Mouse (Mus musculus) olfactory bulb, adult 2 months (tissue): ENCODE measurements at regions not wholly inside any gene's neighbourhood (a gene's known extent, or its start where the extent isn't known, plus 50 kb on each side); places are given as distances from the start of the nearest gene placed in this dataset.

Experiments used
- H3K27ac ChIP-seq: fragments of 200-500 bp; 2 replicates; pipeline ENCODE4 v1.5.1; 2012; ENCODE audit warnings: low read depth, low read length; ENCODE audit not compliant: insufficient read depth
- H3K4me1 ChIP-seq: fragments of 200-500 bp; 2 replicates; pipeline ENCODE4 v1.6.1; 2012; ENCODE audit warnings: low read length; ENCODE audit not compliant: control insufficient read depth, insufficient read depth
- H3K4me3 ChIP-seq: fragments of 200-500 bp; 2 replicates; pipeline ENCODE4 v1.5.1; 2012; ENCODE audit warnings: mild to moderate bottlenecking, low read depth, low read length, moderate library complexity; ENCODE audit not compliant: insufficient read depth
- CTCF ChIP-seq: fragments of 200-500 bp; IDR thresholded peaks from 2 replicates; pipeline ENCODE4 v1.5.1; 2012; ENCODE audit warnings: low read depth, mild to moderate bottlenecking, low read length, moderate library complexity; ENCODE audit not compliant: insufficient read depth
- POLR2A ChIP-seq: fragments of 200-500 bp; IDR thresholded peaks from 2 replicates; pipeline ENCODE4 v1.6.1; 2012; ENCODE audit warnings: mild to moderate bottlenecking, low read depth, low read length, moderate library complexity; ENCODE audit not compliant: insufficient read depth
- WGBS: fragments of 180-500 bp; shearing (Covaris S2); methylation state at CpG from one replicate; pipeline ENCODE4 v1.1.7; 2018; 5-methylcytosine and 5-hydroxymethylcytosine counted together

DNA sequence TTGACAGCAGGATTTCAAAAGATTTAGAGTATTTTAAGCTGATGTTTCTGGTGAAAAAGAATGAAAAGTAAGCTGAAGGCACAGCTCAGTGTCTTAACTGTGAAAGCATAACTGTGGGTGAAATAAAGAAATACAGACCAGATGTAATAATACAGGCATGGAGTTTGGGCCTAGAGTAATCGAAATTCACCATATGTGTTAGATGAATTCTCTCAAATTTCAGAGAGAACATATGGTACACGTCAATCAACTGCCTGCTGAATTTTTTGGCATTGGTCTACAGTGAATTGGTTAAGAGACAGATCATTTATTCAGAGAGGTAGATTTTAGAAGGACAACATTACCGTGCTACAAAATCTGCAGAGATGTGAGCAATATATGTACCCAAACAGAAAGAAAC, 357.3 kb upstream of the Alcam start:
- Histone ChIP-seq H3K4me1 (no peaks in the 10 kb centered on the region), H3K27ac (no peak overlapping the region), H3K4me3 (no peak overlapping the region)
- TF ChIP-seq POLR2A = no peak
- TF ChIP-seq CTCF = no peak
- 83% methylated on average over 3 of the region's 3 CpGs for WGBS

DNA sequence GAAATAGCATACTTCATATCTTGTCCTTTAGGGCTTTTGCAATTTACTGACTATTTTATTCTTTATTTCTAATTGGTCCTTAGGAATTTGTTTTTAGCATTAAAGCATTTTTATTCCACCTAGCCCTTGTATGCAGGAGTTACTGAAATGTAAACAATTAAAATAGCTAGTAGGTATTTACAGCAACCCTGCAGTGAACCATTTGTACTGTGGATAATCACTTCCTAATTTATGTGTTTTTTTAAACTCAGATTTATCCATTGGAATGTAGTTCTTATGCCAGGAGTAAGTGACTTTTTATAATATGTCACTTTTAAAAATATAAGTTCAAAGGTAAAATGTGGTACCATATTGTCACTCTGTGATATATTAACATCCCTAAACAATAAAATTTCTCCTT, 350.5 kb upstream of the Alcam start:
- H3K4me3 ChIP-seq = no peak overlapping the region
- no peak overlapping the region for H3K27ac ChIP-seq
- no peak for TF ChIP-seq POLR2A
- TF ChIP-seq CTCF = no peak
- H3K4me1 ChIP-seq = no peaks in the 10 kb centered on the region

DNA sequence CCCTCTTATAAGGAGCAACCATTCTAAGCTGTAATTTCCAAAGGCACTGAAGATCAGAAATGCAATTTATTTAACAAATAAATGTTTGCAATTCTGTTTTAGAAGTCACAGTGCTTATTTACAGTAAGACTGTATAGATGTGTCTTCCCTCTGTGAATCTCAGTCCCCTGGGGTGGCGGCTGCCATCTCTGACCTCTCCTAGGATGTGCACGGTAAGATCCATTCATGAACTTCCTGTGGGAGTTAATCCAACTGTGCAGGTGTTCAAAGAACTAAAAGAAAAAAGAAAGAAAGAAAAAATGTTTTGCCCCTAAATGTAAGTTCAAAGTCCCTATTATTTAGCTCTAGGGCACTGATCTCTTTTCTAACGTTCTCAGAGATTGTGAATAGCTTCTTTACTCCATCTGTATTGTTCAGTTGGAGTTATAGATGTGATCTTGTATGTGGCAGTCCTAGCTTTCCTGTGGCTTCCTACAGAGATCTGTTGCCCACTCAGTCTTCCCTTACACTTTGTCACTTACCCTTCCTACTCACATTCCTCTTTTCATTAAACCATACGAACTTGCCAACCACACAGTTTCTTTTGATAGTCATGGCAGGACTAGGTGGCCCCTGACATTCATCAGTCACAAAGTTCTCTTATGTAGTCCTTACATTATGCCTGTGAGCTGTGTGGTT, 346.0 kb upstream of the Alcam start:
- 55% methylated on average over 4 of the region's 4 CpGs for WGBS
- TF ChIP-seq CTCF (no peak), POLR2A (no peak)
- Histone ChIP-seq H3K4me3 (no peak overlapping the region), H3K4me1 (no peaks in the 10 kb centered on the region), H3K27ac (no peak overlapping the region)

DNA sequence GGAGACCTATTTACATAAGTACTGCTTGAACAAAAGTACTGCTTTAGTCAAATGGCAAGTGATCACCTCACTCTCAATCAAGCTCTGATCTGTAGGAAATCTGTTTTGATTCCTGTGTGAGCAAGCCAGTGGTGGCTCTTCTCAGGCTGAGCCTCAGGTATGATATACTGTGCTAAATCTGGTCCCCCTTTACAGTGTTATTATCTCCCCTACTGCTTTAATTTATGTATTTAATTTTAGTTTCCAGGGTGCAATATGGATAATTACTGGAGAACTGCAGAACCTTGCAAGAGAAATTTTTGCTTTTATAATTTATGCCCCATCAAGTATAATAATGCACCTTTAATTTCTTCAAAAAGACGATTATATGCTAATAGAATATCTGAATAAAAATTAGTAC, 341.3 kb upstream of the Alcam start:
- 66% methylated on average over 1 of the region's 1 CpGs for WGBS
- Histone ChIP-seq H3K4me3 (no peak overlapping the region), H3K4me1 (no peaks in the 10 kb centered on the region), H3K27ac (no peak overlapping the region)
- TF ChIP-seq CTCF (no peak), POLR2A (no peak)

DNA sequence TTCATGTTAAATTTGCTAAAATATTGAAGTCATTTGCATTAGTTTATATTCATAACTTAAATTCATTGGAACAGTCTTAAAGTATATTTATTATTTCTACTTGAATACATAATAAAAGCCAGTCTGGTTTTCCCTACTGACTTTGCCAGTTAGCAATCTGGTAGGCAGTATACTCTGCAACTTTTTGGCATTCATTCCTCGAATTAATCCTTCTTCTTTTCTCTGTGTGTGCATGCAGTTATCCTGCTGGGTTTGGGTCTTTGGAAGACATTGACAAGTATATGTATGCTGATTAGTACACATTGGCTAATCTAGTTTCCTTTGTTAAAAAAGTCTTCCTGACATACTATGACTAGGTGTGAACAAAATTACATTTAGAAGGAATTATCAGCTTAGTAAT, 336.1 kb upstream of the Alcam start:
- Histone ChIP-seq H3K4me1 (no peaks in the 10 kb centered on the region), H3K4me3 (no peak overlapping the region), H3K27ac (no peak overlapping the region)
- WGBS = 37% methylated on average over 1 of the region's 1 CpGs
- TF ChIP-seq CTCF (no peak), POLR2A (no peak)

DNA sequence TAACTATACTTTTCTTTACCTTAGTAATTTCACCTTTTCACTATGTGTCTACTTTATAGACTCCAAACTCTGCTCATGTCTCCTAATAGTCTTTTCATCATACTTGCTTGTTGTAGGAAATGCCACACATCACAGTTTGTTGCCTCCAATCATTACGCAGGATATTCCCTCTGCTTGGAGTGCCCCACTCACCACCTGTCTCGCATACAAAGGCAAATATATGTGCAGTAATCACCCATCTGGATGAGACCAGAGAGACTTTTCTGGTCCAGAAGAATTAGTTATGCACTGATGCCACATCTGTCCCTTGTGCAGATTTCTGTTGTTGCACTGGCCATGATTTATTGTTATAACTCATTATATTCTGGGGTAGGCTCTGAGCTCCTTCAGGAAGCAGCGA, 293.9 kb upstream of the Alcam start:
- no peak for TF ChIP-seq POLR2A
- TF ChIP-seq CTCF = no peak
- no peak overlapping the region for H3K4me3 ChIP-seq
- H3K27ac ChIP-seq = no peak overlapping the region
- H3K4me1 ChIP-seq = no peaks in the 10 kb centered on the region
- WGBS = 95% methylated on average over 3 of the region's 3 CpGs

DNA sequence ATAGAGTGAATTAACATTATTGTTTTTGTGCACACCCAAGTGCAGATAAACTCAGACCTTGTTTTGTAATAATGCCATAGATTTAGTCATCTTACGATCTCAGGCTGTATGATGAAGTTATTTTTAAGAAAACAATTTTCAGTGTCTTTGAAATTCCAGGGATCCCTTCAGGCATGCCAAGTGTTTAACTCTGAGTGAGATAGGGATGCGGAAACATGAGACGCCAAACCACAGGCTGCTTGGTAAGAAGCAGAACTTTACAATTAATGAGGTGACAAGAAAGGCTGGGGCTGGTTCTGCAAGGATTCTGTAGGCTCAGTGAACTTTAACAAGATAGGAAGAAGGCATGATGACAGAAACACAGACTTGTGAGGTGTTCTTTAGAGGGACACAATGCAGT, 292.3 kb upstream of the Alcam start:
- 59% methylated on average over 3 of the region's 3 CpGs for WGBS
- H3K4me1 ChIP-seq = no peaks in the 10 kb centered on the region
- no peak for TF ChIP-seq CTCF
- no peak for TF ChIP-seq POLR2A

DNA sequence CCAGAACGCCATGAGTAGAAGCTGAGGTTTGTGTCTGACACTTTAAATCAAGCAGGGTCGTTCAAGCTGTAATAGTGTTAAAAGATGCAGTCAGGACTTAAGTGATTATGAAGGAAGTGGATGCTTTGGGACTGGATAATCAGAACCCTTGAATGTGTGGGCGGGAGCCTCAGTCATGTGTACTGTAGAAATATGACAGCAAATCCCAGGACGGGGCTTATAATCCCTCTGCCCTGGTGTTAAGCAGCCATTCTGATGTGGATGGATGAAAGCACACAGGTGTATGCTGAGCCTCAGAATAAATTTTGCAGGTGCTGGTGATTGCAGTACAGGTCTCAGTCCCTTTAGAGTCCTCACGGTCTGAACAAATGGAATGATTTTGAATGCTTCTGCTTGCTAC, 290.8 kb upstream of the Alcam start:
- 88% methylated on average over 5 of the region's 5 CpGs for WGBS
- H3K4me3 ChIP-seq = no peak overlapping the region
- no peaks in the 10 kb centered on the region for H3K4me1 ChIP-seq
- H3K27ac ChIP-seq = no peak overlapping the region
- TF ChIP-seq POLR2A = no peak
- TF ChIP-seq CTCF = no peak

More for the DNA sequence above, 292.3 kb upstream of the Alcam start:
- Histone ChIP-seq H3K4me3 (no peak overlapping the region), H3K27ac (no peak overlapping the region)

DNA sequence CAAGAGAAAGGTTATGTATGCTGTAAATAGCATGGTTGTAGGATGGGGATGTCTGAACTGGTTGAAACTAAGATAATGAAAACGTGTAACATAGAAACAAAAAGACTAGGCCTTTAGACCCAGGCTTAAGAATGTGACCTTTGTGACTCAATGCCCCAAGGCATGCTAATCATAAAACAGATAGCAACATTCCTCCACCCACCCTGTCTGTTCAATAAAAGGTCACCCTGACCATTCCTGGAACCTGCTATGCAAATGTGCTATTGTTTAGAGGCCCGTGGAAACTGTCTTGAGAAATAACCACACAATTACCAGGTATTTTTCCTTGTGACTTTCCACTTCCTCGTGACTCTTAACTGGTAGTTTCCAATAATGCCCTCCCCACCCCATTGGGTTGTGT, 288.3 kb upstream of the Alcam start:
- WGBS = 86% methylated on average over 3 of the region's 3 CpGs
- no peaks in the 10 kb centered on the region for H3K4me1 ChIP-seq
- no peak for TF ChIP-seq CTCF
- TF ChIP-seq POLR2A = no peak
- H3K27ac ChIP-seq = no peak overlapping the region
- no peak overlapping the region for H3K4me3 ChIP-seq
